Mouse (Mus musculus): ENCODE measurements at regions not wholly inside any gene's neighbourhood (a gene's known extent, or its start where the extent isn't known, plus 50 kb on each side); places are given as distances from the start of the nearest gene placed in this dataset.
A peak's percentile ranks its signal among the peaks of the same experiment; 100 is the strongest.

DNA sequence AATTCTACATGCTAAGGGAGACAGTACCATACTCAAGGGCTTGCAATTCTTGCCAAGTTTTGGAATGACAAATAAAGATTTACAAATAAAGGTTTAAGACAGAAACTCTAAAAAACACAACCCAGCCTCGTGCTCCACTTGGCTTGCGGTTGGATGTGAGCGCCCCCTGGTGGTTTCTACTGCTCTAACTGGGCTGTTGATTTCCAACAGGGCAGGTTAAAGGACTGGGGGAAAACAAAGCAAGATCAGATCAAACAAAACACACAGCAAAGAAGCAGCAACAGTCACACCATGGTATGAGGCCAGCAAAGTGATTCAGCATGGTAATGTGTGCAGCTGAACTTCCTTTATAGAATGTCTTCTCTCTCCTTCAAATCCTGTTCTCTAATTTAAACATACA, 339.2 kb downstream of the Adam3 start:
- DNase-seq, result peak; percentile 89

DNA sequence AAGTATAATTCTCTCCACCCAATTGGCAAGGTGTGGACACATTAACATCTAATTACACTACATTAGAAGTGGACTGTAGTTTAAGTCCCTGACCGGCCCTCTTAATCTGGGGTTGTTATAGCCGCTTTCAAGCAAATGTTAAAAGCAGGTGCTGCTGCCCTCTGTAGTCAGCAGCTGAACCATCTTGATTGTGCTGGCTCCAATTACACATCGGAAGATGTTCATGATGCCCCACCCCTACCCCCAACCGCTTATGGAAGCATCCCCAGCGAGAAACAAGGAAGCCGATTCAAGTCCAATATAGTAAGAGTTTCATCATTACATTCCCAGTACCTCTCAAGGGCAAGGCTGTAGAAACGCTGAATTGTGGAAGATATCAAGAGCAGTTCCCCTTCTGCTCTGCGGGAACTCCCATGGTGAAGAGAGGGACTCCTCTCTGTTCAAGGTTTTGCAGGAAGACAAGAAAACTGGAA, 341.7 kb downstream of the Adam3 start:
- DNase-seq, result peak; percentile 68

DNA sequence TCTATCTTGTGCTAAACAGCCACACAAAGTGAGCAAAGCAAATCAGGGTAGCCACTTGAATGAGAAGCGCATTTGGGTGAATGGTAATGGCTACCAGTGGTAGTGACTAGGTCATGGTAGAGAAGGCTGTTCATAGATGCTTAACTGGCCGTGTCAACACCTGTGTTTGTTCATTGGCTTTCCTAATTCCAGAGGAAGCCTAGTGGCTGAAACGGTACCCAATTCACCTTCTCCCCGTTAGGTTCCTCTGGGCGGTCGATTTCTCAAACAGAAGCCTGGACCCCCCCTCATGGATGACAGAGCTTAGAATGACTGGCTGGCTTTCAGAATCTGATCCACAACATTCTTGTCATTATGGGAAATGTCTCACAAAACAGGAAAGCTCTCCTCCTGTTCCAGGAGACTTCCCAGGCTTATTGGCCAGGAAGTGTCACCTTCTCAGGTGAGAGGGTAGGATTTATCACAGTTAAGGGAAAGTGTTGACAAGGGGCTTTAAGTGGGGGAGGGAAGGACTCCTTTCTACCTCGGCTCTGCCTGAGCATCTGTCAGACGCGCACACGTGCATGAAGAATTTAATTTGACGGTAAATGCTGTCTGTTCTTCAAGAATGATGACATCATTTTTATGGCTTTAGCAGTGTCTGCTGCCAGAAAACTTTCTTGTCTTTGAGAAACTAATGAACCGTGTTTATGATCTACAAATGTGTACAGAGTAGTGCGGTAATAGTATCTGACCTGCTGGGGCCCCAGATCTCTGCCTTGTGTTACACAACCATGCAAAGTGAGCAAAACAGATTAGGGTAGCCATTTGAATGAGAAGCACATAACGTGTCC, 342.3 kb downstream of the Adam3 start:
- peak; percentile 64 for DNase-seq

DNA sequence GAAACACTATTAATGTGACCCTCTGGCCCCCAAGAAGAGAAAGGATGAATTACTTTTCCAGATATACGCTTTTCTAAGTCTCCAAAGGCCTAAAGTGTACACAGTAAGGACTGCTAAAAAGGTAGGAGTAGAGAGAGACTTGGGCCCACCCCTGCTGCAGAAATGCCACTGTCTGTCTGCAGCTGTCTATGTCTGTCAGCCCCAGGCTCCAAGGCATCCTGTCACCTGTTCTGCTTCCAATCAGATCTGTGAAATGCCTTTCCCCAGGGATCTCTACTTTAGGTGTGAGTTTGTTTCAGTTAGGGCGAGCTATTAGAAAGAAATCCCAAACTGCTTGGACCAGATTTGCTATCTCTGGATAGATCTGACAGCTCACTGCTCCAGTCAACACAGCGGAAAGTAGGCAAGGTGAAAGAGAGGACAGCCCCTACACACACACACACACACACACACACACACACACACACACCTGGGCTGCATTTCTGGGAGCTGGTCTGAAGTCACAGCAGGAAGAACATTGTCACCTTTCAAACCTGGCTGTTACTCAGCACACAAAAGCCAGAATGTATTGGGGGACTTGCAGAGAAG, 343.9 kb downstream of the Adam3 start:
- peak; percentile 57 for DNase-seq

DNA sequence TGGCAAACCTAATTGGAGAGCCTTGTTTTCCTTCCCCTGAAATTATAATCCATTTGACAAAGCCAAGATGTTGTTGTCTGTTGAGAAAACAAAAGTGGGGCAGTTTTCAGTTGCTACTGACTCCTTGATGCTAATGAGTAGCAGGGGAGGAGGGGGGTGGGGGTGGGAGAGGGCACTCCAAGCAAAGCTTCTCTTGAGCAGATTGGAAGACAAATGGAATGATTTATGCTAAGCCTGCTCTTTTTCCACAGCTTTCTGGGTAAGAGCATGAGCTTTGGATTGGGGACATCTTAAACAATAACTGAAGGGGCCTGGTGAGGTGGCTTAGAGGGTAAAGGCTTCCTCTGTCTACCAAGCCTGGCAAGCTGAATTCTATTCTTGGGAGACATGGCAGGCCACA, 347.6 kb downstream of the Adam3 start:
- peak; percentile 62 for DNase-seq

DNA sequence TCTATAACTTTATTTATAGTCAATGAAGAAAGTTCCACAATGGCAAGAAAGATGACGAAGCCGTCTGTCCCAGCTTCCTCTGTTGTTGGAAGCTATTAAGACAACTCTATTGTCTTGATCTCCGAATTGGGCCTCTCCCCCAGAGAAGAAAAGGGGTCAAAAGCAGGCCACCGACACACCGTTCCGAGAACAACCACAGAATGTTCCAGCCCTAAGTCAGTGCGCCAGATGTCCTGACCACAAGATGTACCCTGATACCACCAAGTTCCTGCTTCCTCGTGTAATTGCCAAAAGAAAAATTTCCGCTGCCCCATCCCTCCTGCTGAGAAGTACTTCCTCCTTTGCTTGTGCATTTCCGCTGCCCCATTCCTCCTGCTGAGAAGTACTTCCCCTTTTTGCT, 348.8 kb downstream of the Adam3 start:
- peak; percentile 61 for DNase-seq

DNA sequence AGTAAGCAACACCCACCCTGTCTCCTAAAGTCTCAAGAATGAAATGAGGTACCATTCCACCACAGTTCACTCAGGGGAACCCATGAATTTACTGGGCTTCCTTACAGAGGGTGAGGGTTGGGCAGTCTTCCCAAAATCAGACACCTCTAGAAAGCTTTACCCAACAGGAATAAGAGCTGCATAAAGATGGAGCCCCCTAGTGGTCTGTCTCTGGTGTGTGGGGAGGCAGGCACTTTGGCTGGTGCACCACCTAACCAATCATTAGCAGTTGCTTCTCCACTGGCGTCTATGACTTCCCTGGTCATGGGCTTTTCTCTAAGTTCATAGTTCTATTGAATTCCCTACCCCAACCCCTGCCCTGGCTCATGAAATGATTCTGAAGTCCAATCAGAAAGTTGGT, 351.1 kb downstream of the Adam3 start:
- peak; percentile 30 for DNase-seq

DNA sequence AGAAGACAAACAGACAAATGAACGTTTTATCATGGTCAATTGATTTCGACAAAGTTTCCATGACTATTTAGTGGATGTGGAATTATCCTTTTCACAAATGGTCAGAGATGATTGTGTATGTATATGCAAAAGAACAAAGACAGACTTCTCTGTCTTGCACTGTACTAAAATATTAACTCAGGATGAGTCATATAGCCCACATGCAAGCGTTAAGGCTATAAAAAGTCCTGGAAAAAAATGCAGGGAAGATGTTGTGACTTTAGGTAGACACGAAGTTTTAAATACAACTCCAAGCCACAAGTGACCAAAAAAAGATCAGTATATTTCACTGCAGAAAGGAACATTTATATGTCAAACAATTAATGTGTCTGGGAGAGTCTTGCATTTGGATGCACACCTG, 353.6 kb downstream of the Adam3 start:
- peak; percentile 18 for DNase-seq

DNA sequence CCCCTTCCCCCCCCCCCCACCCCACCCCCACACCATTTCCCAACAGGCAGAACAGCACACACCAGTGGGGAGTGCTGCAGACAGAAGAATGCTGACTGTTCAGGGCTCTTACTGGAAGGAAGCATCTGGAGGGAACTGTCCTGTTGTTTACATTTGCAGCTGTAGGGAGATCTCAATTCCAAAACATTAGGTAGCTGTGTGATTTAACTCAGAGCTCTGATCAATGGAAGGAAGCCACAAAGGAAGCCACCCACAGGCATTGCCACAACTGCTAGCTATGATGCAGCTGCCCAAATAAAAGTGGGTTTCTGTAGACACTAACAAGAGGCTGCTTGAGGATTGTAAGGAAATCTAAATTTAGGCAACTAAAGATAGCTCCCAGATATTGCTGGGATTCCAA, 359.7 kb downstream of the Adam3 start:
- peak; percentile 94 for DNase-seq

DNA sequence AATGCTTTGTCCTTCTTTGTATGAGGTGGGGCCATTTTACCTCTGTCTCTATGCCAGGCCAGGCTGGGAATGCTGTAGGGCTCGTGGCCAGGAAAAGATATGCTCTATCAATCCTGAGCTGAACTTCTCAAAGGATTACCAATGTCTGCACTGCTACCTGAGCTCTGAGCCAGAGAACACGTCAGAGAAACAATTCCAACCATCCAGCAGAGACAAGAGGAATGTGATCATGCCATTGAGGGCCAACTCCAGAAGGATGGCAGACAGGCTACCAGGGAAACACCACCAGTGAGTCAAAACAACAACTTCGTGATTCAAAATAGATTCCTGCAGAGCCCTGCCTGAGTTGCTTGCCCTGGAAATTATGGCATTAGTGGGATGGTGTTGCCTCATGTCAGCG, 361.0 kb downstream of the Adam3 start:
- DNase-seq, result peak; percentile 90

DNA sequence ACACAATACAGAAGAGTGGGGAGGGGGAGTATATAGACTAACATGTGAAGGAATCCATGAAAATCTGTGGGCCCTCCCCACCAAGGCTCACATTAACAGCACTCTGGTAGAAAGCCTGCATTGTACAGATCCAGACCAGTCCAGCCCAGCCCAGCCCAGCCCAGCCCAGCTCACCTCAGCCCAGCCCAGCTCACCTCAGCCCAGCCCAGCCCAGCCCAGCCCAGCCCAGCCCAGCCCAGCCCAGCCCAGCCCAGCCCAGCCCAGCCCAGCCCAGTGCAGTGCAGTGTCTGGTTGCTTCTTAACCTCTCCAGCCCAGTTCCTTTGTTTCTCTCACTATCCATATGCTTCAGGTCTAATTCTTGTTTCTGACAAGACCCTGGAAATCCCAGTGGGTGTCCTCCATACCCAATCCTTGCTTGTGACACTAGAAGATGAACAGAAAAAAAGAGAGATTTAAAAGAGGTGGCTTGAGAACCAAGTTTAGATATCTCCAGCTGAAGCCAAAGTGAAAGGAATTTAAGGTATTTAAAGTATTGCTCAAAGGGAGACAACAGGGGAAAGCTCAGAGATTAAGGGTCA, 366.5 kb downstream of the Adam3 start:
- peak; percentile 35 for DNase-seq

DNA sequence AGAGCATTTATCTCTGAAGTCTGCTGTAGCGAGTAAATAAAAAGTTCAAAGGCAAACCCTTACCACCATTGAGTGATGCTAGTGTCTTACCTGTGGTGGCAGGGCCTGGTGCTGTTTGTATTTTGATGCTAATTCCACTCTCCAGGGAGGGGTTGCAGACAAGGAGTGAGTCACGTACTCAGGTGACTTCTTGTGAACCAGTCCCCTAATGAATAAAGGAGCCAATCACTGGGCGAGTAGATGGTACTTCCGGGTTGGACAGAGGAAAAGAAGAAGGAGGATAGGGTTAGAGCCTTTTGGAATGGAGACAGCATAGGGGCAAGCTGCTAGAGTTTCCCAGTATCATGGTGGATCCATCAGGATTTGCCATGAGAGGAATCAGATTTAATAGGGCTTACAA, 370.5 kb downstream of the Adam3 start:
- peak; percentile 18 for DNase-seq

DNA sequence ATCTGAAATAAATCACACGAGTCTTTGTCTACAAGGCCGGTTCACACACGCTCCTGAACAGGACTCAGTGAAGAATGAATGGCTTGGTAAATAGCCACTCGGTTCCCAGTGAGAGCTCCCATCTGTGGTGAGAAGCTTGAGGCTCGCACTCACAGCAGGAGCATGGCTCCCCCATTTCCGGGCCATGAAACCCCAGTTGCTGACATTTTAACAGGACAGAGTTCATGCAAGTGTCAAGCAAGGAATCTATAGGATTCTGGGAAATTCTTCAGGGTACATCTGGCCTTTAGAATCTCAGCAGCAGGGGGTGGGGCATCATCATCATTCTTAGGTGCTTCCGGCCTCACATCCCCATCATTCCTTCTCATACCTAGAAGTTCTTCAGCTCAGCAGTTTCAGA, 371.8 kb downstream of the Adam3 start:
- DNase-seq, result peak; percentile 55

DNA sequence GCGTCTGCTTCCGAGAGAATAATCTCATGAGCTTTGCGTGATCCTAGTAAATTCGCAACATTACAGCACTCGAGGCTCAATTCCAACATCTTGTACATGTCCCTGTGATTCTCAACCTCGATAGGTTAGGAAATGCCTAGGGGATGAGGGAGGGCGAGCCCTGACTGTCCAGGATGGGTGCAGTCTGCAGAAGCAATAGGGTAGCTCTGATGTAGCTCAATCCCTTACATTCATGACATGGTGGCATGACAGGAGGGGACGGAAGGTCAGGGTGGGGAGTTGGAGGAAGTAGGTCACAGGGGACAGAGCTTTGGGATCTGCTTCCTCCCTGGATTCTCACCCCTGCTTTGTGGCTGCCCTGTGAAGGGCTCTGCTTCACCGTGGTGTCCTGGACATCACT, 373.3 kb downstream of the Adam3 start:
- peak; percentile 88 for DNase-seq

DNA sequence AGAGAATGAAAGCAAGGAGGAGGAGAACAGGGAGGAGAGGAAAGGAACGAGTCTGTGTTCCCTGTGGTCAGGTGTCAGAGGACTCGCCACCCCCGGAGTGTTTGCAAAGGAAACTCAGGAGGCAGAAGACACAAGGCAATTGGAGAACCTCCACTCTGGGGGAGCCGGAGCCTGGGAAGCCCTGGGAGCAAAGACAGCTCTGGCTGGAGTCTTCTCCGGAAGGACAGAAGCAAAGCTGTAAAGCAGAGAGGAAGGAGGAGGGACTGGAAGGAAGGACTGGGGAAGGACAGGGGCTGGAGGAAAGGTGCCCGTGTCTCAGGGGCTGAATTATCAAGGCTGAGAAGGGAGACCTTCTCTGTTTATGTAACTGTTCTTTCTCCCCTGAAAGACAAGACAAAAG, 373.9 kb downstream of the Adam3 start:
- DNase-seq, result peak; percentile 83

DNA sequence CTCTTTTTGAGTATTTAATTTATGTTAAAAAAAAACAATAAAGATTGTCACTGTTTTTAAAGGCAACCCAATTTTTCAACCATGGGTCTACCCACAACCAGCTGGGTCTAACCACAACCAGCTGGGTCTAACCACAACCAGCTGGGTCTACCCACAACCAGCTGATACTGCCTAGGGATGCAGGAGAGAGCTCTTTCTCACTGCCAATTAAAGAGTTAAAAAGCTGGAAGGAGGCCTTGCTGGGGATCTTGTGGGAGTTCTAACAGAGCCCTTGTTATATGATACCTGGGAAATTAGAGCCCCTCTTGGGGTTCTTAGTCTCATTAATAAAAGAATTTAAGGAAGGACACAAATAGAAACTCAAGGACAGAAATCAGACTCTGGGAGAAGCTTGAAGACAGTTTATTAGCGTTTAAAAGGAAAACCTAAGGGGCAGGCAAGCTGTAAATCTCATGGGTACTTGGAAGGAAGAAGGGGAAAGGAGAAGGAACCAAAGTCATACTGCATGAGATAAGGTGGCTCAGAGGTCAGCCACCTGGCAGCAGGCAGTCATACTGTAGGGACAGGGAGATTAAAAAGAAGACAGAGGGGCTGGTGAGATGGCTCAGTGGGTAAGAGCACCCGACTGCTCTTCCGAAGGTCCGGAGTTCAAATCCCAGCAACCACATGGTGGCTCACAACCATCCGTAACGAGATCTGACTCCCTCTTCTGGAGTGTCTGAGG, 379.1 kb downstream of the Adam3 start:
- peak; percentile 17 for DNase-seq

DNA sequence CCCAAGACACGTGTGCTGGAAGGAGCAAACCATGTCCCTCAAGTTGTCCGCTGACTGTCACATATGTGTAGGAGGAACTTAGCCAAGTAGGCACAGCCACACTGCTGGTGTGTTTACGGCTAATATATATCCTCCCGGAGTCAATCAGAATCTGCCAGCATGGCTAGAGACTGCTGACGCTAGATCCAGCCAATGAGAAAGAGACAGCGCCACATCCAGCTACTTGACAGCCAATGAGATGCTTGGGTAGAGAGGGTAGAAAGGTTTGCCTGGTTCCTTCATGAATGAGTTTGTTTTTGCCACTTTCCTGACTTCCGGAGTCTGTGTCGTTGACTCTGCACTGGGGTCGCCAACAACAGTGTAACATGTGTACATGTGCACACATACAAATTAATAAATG, 387.0 kb downstream of the Adam3 start:
- peak; percentile 64 for DNase-seq

DNA sequence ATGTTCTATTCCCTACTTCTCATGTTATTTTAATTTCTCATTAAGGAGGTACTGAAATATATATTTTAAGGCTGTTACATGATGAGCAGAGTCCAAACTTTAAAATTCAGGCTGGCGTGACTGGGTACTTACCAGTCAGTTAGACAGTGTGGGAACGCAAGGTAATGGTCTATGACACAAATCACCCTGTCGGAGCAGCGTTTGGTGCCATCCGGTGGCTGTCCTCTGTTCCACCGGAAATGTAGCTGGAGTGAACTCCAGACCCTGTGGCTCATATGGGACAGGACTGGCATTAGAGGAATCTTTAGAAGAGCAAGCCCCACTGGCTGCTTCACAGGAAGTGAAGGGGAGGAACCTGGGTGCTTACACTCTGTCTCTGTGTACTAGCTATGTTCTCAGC, 388.0 kb downstream of the Adam3 start:
- DNase-seq, result no peak

DNA sequence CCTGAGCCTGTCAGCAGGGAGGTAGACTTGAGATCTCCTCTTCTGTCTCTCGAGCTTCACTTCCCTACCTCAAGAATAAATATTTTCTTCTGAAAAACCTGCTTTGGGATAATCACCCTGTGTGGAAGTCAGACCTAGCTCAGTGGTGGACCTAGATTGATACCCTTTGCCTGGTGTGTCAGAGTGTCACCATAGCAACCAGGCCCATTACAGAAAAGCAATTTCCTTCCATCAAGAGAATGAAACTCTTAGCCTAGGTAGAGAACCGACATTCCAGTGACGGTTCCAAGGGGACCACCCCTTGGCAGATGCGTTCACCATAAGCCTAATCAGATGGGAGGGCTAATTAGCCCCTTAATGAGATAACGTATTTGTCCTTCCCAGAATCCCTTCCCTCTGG, 389.9 kb downstream of the Adam3 start:
- DNase-seq, result no peak

DNA sequence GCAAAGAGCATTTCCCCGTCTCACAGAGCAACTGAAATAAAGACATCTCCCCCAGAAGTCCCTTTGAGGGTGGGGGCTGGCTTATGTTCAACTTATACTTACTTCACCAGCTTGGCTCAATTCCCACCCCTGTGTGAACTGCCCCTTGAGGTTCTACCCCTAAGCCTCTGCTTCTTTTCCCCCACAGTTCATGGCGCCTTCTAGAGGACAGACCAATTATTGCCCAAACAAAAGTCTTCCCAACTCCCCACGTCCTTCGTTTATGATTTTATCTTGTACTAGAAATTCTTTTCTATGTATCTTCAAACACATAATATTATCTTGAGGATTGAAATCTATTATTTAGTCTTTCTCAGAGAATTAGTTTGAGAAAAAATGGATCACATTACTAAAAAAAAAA, 391.9 kb downstream of the Adam3 start:
- no peak for DNase-seq

DNA sequence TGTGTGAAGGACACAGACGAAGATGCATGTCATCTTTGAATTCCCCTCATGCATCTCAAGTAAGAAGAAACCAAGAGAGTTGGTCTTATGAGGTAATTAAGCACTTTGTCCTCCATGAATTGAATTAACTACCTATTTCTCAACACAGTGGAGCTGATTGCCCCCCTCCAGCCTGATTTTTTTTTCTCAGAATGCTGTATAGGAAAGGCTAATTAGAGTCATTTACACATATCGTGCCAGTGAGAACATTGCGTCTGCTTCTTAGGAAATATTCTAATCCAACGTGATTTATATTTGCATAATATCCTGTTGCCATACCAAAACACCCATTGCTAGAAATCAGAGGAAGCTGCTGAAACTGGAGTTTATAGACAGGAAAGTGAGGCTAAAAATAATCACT, 414.8 kb downstream of the Adam3 start:
- no peak for DNase-seq

DNA sequence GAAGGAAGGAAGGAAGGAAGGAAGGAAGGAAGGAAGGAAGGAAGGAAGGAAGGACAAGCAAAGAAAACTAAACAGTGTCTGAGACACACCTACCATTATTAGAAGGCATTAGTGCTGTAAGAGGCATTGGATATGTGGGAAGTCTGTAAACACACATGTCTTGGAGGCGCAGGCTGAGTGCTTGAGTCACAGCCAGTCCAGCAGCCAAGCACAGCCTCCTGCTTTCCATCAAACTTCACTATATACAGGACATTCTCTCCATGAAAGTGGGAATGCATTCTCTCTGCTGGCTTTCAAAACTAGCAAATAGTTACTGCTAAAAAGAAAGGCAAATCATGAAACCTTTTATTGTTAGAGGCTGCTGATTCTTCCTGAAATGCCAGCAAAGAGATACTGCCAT, 431.1 kb downstream of the Adam3 start:
- DNase-seq, result no peak

DNA sequence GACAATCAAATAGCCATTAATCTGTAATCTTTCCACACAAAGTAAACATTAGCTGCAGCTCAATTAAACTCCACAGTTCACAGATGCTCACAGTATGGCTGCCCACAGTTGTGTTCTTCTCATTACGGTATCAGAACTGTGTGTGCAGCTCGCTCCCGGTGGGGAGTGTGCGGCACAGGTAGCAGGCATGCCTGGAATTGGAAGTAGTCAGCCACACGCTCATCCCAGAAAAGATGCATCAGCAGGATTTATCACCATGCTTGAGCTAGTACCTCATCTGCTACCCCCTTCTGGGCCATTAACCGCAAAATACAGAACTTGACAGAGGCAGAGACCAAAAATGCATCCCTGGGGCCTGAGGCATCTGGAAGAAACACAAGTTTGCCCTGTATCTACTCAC, 437.8 kb downstream of the Adam3 start:
- no peak for DNase-seq

DNA sequence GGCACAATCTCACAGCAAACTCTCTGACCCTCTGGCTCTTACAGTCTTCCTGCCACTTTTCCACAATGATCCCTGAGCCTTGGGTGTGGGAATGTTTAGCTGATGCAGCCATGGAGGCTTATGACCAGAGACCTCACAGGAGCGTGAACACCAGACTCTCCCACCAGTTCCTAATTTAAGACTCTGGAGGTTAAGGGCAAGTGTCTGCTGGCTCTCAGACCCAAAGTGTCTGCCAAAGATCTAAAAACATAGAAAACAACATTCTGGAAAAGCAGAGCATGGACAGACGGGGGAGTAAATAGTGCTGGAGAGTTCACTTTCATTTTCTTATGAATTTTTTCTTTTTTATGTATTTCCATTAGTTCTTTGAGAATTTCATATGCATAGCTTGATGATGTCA, 440.7 kb downstream of the Adam3 start:
- peak; percentile 87 for DNase-seq
